Mouse (Mus musculus) cortical plate, adult 2 months (tissue): Measurements from ENCODE around the gene Guca2a.

Experiments
- CTCF ChIP-seq: fragments of 200-500 bp; IDR thresholded peaks from 2 replicates; pipeline ENCODE4 v1.5.1; 2011; ENCODE audit warnings: mild to moderate bottlenecking, control low read depth, low read length; ENCODE audit not compliant: insufficient read depth; ENCODE audit errors: extremely low read depth
- POLR2A ChIP-seq: fragments of 200-500 bp; IDR thresholded peaks from 2 replicates; pipeline ENCODE4 v1.6.1; 2011; ENCODE audit warnings: mild to moderate bottlenecking, low read length, control low read depth; ENCODE audit not compliant: insufficient read depth; ENCODE audit errors: extremely low read depth

- TF ChIP-seq POLR2A (no peak), CTCF (no peak)
Measured at GRCm38 (mm10) chr4:119685746-119686145, 48.2 kb downstream of the Guca2a start.
